Mouse (Mus musculus) lung, adult 2 months (tissue): ENCODE data around the gene Cdh18. TPM values are rescaled to one million over a fixed set of nuclear protein-coding genes. Genes with fewer than 3 reads are reported as not detected.

Experiments used
- DNase-seq: peaks from one replicate; pipeline ENCODE4 v3.0.0; 2022
- H3K4me1 ChIP-seq: fragments of 200-500 bp; 2 replicates; pipeline ENCODE4 v1.6.1; 2011; ENCODE audit warnings: low read length; ENCODE audit not compliant: control insufficient read depth, insufficient read depth
- H3K4me3 ChIP-seq: fragments of 200-500 bp; replicated peaks from 2 replicates; pipeline ENCODE3; 2011; ENCODE audit warnings: low read depth, mild to moderate bottlenecking, control low read depth, low read length; ENCODE audit errors: extremely low read depth
- CTCF ChIP-seq: fragments of 200-500 bp; IDR thresholded peaks from 2 replicates; pipeline ENCODE4 v1.5.1; 2011; ENCODE audit warnings: mild to moderate bottlenecking, low read length, control low read depth; ENCODE audit not compliant: insufficient read depth
- POLR2A ChIP-seq: fragments of 200-500 bp; IDR thresholded peaks from 2 replicates; pipeline ENCODE4 v1.6.1; 2011; ENCODE audit warnings: low read depth, mild to moderate bottlenecking, control low read depth, low read length, borderline replicate concordance; ENCODE audit errors: extremely low read depth
- WGBS: fragments of 180-500 bp; shearing (Covaris S2); methylation state at CpG from one replicate; pipeline ENCODE4 v1.1.7; 2018; 5-methylcytosine and 5-hydroxymethylcytosine counted together
- polyA plus RNA-seq: library from polyadenylated mRNA; depleted of rRNA; stranded (reverse); fragments of >200 nt; gene quantifications from 2 replicates; pipeline ENCODE4 v1.2.3, GENCODE M21; 2012

Gene Cdh18
- polyA plus RNA-seq, 1 experiment: not detected

GRCm38 (mm10) chr15:23470527-23471475 is 922.0 kb downstream of the Cdh18 start:
- no peak overlapping the region for H3K4me3 ChIP-seq

GRCm38 (mm10) chr15:23486306-23486705 is 937.5 kb downstream of the Cdh18 start:
- DNase-seq: no peak
- Histone ChIP-seq H3K4me3 (no peak overlapping the region), H3K4me1 (no peaks in the 10 kb centered on the region)
- TF ChIP-seq CTCF: no peak
- no peak for TF ChIP-seq POLR2A
- 33% methylated on average over 1 of the region's 1 CpGs for WGBS

More at GRCm38 (mm10) chr15:23470527-23471475, 922.0 kb downstream of the Cdh18 start:
- WGBS: 76% methylated on average over 7 of the region's 7 CpGs
- no peaks in the 10 kb centered on the region for H3K4me1 ChIP-seq
- no peak for DNase-seq
- no peak for TF ChIP-seq CTCF
- no peak for TF ChIP-seq POLR2A

DNA sequence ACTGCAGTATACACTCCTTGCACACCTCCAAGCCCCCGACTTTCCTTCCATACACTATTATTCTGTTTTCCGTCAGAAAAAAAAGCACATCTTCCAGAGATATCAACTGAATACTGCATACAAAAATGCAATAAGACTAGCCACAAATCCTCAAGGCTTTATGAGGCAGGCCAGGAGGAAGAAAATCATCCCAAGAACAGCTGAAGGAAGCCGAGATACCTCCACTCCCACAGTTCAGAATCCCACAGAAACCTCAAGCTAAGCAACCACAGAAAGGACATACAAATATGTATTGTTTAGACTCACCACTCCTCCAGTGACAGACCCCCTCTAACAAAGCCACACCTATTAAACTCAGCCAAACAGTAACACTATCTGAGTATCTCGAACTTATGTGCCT is 957.7 kb downstream of the Cdh18 start:
- no peak overlapping the region for H3K4me3 ChIP-seq
- 71% methylated on average over 4 of the region's 4 CpGs for WGBS
- TF ChIP-seq CTCF: no peak
- no peak for TF ChIP-seq POLR2A
- DNase-seq: no peak
- H3K4me1 ChIP-seq: no peaks in the 10 kb centered on the region

GRCm38 (mm10) chr15:23509694-23510093 is 960.9 kb downstream of the Cdh18 start:
- Histone ChIP-seq H3K4me3 (no peak overlapping the region), H3K4me1 (no peaks in the 10 kb centered on the region)
- 38% methylated on average over 2 of the region's 2 CpGs for WGBS
- no peak for DNase-seq
- TF ChIP-seq POLR2A (no peak), CTCF (no peak)

GRCm38 (mm10) chr15:23515786-23516185 is 967.0 kb downstream of the Cdh18 start:
- 83% methylated on average over 3 of the region's 3 CpGs for WGBS
- Histone ChIP-seq H3K4me3 (no peak overlapping the region), H3K4me1 (no peaks in the 10 kb centered on the region)
- no peak for TF ChIP-seq CTCF
- TF ChIP-seq POLR2A: no peak
- DNase-seq: no peak

GRCm38 (mm10) chr15:23518079-23518478 is 969.3 kb downstream of the Cdh18 start:
- DNase-seq: no peak
- 69% methylated on average over 2 of the region's 2 CpGs for WGBS
- H3K4me1 ChIP-seq: no peaks in the 10 kb centered on the region
- TF ChIP-seq POLR2A (no peak), CTCF (no peak)
- H3K4me3 ChIP-seq: no peak overlapping the region
